Mouse (Mus musculus): ENCODE results near the gene Slc25a41. TPM values are rescaled to one million over a fixed set of nuclear protein-coding genes. Genes with fewer than 3 reads are reported as not detected.
"Not testable (repeated sequence)": the region's sequence is repeated elsewhere in the genome, so short reads cannot be mapped to it uniquely, and the experiment has no call there.

The Slc25a41 gene
- polyA plus RNA-seq, 1 experiment from 2014 or later: 0.23 TPM

GRCm38 (mm10) chr17:57066908-57067307 lies 25.5 kb upstream of the Slc25a41 start:
- ATAC-seq (ENCODE audit: insufficient number of reproducible peaks, insufficient read depth, low FRiP score, low TSS enrichment, low read depth): no peak
- Histone ChIP-seq H3K9me3 (no peaks in the 10 kb centered on the region), H3K27me3 (peaks cover 82% of the 10 kb centered on the region), H3K9ac (replicated peaks) (no peak overlapping the region), H3K4me3 (replicated peaks) (no peak overlapping the region), H3K4me2 (no peak overlapping the region), H3K4me1 (replicated peaks) (peaks cover 7% of the 10 kb centered on the region; the same call in 1 of the 2 replicates), H3K27ac (no peak overlapping the region), H3K36me3 (no peaks in the 10 kb centered on the region)
- 60% methylated on average over 5 of the region's 5 CpGs for WGBS

- Histone ChIP-seq H3K4me1 (replicated peaks) (peaks cover 15% of the 10 kb centered on the region), H3K36me3 (no peaks in the 10 kb centered on the region), H3K9ac (replicated peaks) (no peak overlapping the region), H3K4me3 (replicated peaks) (no peak overlapping the region), H3K27me3 (peaks cover 86% of the 10 kb centered on the region), H3K4me2 (0 out of 2 replicates have a peak overlapping the region, but pooled peaks have one; percentile 29), H3K27ac (no peak overlapping the region), H3K9me3 (no peaks in the 10 kb centered on the region)
- ATAC-seq (ENCODE audit: insufficient number of reproducible peaks, insufficient read depth, low FRiP score, low TSS enrichment, low read depth): no peak
- 11% methylated on average over 8 of the region's 8 CpGs for WGBS
Observed at GRCm38 (mm10) chr17:57063031-57063430, 21.6 kb upstream of the Slc25a41 start.

GRCm38 (mm10) chr17:57062548-57062947 lies 21.1 kb upstream of the Slc25a41 start:
- Histone ChIP-seq H3K4me1 (replicated peaks) (peaks cover 15% of the 10 kb centered on the region), H3K27ac (no peak overlapping the region), H3K9ac (replicated peaks) (no peak overlapping the region), H3K36me3 (no peaks in the 10 kb centered on the region), H3K27me3 (peaks cover 90% of the 10 kb centered on the region), H3K4me2 (peak overlapping the region; percentile 29), H3K9me3 (no peaks in the 10 kb centered on the region), H3K4me3 (replicated peaks) (peak overlapping the region; percentile 19)
- ATAC-seq (ENCODE audit: insufficient number of reproducible peaks, insufficient read depth, low FRiP score, low TSS enrichment, low read depth): no peak
- 1% methylated on average over 22 of the region's 22 CpGs for WGBS

- Histone ChIP-seq H3K36me3 (no peaks in the 10 kb centered on the region), H3K9ac (replicated peaks) (no peak overlapping the region), H3K27ac (no peak overlapping the region), H3K4me3 (replicated peaks) (peak overlapping the region; percentile 19), H3K4me1 (replicated peaks) (peaks cover 15% of the 10 kb centered on the region), H3K4me2 (peak overlapping the region; percentile 29), H3K9me3 (no peaks in the 10 kb centered on the region), H3K27me3 (peaks cover 89% of the 10 kb centered on the region)
- no peak for ATAC-seq (ENCODE audit: insufficient number of reproducible peaks, insufficient read depth, low FRiP score, low TSS enrichment, low read depth)
- WGBS: 2% methylated on average over 39 of the region's 39 CpGs
Observed at GRCm38 (mm10) chr17:57062011-57062521, 20.6 kb upstream of the Slc25a41 start.

GRCm38 (mm10) chr17:57061069-57061468 lies 19.6 kb upstream of the Slc25a41 start:
- peaks cover 79% of the 10 kb centered on the region for H3K27me3 ChIP-seq
- H3K9me3 ChIP-seq: no peaks in the 10 kb centered on the region
- no peak for ATAC-seq (ENCODE audit: insufficient number of reproducible peaks, insufficient read depth, low FRiP score, low TSS enrichment, low read depth)
- 0 out of 2 replicates have a peak overlapping the region, but pooled peaks have one; percentile 82 for H3K4me3 ChIP-seq (replicated peaks)
- no peak overlapping the region for H3K9ac ChIP-seq (replicated peaks)
- peaks cover 15% of the 10 kb centered on the region for H3K4me1 ChIP-seq (replicated peaks)
- H3K4me2 ChIP-seq: peak overlapping the region; percentile 89; the same call in 1 of the 2 replicates
- 40% methylated on average over 10 of the region's 10 CpGs for WGBS
- no peaks in the 10 kb centered on the region for H3K36me3 ChIP-seq
- no peak overlapping the region for H3K27ac ChIP-seq

- H3K4me2 ChIP-seq: peak overlapping the region; percentile 89
- peaks cover 15% of the 10 kb centered on the region for H3K4me1 ChIP-seq (replicated peaks)
- H3K9ac ChIP-seq (replicated peaks): no peak overlapping the region
- peak overlapping the region; percentile 82 for H3K4me3 ChIP-seq (replicated peaks)
- under 1% methylated on average over 44 of the region's 44 CpGs for WGBS
- no peaks in the 10 kb centered on the region for H3K36me3 ChIP-seq
- no peaks in the 10 kb centered on the region for H3K9me3 ChIP-seq
- ATAC-seq (ENCODE audit: insufficient number of reproducible peaks, insufficient read depth, low FRiP score, low TSS enrichment, low read depth): peak; percentile 81
- H3K27ac ChIP-seq: no peak overlapping the region
- peaks cover 72% of the 10 kb centered on the region for H3K27me3 ChIP-seq
Observed at GRCm38 (mm10) chr17:57060231-57060801, 18.9 kb upstream of the Slc25a41 start.

GRCm38 (mm10) chr17:57059486-57059977 lies 18.1 kb upstream of the Slc25a41 start, which contains the start of gene Slc25a23:
Gene Slc25a23, minus strand, starts transcription at chr17:57059863.
- under 1% methylated on average over 39 of the region's 45 CpGs for WGBS
- no peak within 1 kb of the TSS for H3K27ac ChIP-seq
- H3K36me3 ChIP-seq: no peaks in the 10 kb centered on the region
- ATAC-seq (ENCODE audit: insufficient number of reproducible peaks, insufficient read depth, low FRiP score, low TSS enrichment, low read depth): peak; percentile 48; the same call in 1 of the 2 replicates
- peaks cover 15% of the 10 kb centered on the region for H3K4me1 ChIP-seq (replicated peaks)
- peak within 1 kb of the TSS; percentile 82 for H3K4me3 ChIP-seq (replicated peaks)
- H3K9me3 ChIP-seq: no peaks in the 10 kb centered on the region
- peak within 1 kb of the TSS; percentile 66 for H3K9ac ChIP-seq (replicated peaks)
- peak within 1 kb of the TSS; percentile 89 for H3K4me2 ChIP-seq
- peaks cover 64% of the 10 kb centered on the region for H3K27me3 ChIP-seq

- Histone ChIP-seq H3K27me3 (peaks cover 59% of the 10 kb centered on the region), H3K27ac (no peak within 1 kb of the TSS), H3K9me3 (no peaks in the 10 kb centered on the region), H3K9ac (replicated peaks) (peak within 1 kb of the TSS; percentile 66), H3K4me2 (peak within 1 kb of the TSS; percentile 89), H3K4me1 (replicated peaks) (peaks cover 15% of the 10 kb centered on the region), H3K4me3 (replicated peaks) (peak within 1 kb of the TSS; percentile 82), H3K36me3 (no peaks in the 10 kb centered on the region)
- WGBS: 2% methylated on average over 13 of the region's 22 CpGs
- peak; percentile 7; the same call in 1 of the 2 replicates for ATAC-seq (ENCODE audit: insufficient number of reproducible peaks, insufficient read depth, low FRiP score, low TSS enrichment, low read depth)
Observed at GRCm38 (mm10) chr17:57058891-57059485, 17.5 kb upstream of the Slc25a41 start, which contains the start of gene Crb3. Gene Crb3, plus strand, starts transcription at chr17:57059105.

GRCm38 (mm10) chr17:57056246-57056645 lies 14.8 kb upstream of the Slc25a41 start:
- ATAC-seq (ENCODE audit: insufficient number of reproducible peaks, insufficient read depth, low FRiP score, low TSS enrichment, low read depth): no peak
- Histone ChIP-seq H3K36me3 (peaks cover 12% of the 10 kb centered on the region), H3K9ac (replicated peaks) (no peak overlapping the region), H3K27ac (no peak overlapping the region), H3K9me3 (no peaks in the 10 kb centered on the region), H3K4me3 (replicated peaks) (no peak overlapping the region), H3K4me1 (replicated peaks) (peaks cover 8% of the 10 kb centered on the region), H3K4me2 (no peak overlapping the region), H3K27me3 (peaks cover 32% of the 10 kb centered on the region)
- 88% methylated on average over 3 of the region's 3 CpGs for WGBS

- not testable (repeated sequence) for H3K9me3 ChIP-seq; H3K4me1 ChIP-seq (replicated peaks); ATAC-seq (ENCODE audit: insufficient number of reproducible peaks, insufficient read depth, low FRiP score, low TSS enrichment, low read depth); H3K4me3 ChIP-seq (replicated peaks); H3K27me3 ChIP-seq; H3K4me2 ChIP-seq; H3K27ac ChIP-seq; H3K9ac ChIP-seq (replicated peaks)
- peaks cover 17% of the 10 kb centered on the region for H3K36me3 ChIP-seq
- WGBS: 81% methylated on average over 4 of the region's 4 CpGs
Observed at GRCm38 (mm10) chr17:57051679-57052078, 10.2 kb upstream of the Slc25a41 start.

- Histone ChIP-seq H3K27me3 (no peaks in the 10 kb centered on the region), H3K27ac (no peak overlapping the region), H3K4me2 (no peak overlapping the region), H3K4me1 (replicated peaks) (no peaks in the 10 kb centered on the region), H3K4me3 (replicated peaks) (no peak overlapping the region), H3K9ac (replicated peaks) (no peak overlapping the region), H3K9me3 (no peaks in the 10 kb centered on the region), H3K36me3 (peaks cover 17% of the 10 kb centered on the region)
- ATAC-seq (ENCODE audit: insufficient number of reproducible peaks, insufficient read depth, low FRiP score, low TSS enrichment, low read depth): no peak
- WGBS: 93% methylated on average over 3 of the region's 3 CpGs
Observed at GRCm38 (mm10) chr17:57048816-57049215, 7.4 kb upstream of the Slc25a41 start.
